Comparison of ENCODE assay signal across 18 mouse cellular contexts in genomic region chr5:23389601-23390305, GRCm38 (mm10).
"Had no signal": no experiment of that assay in that cellular context is flagged by ENCODE, and none has a peak within 500 bp of the region (broad histone marks: within the 10 kb centered on the region; RNA-seq: fewer than 3 reads in every experiment).

No protein-coding gene starts in this region.

- DNase-seq: kidney, adult 18-20 months; kidney, adult 9 months; kidney, postnatal 14 days; kidney, postnatal 4 days; liver; liver, embryonic 13.5 days; lung, embryonic 14.5 days; right cerebral cortex, postnatal 25 days; spleen, adult 18-20 months; thymus, postnatal 25 days had no signal

- H3K9ac ChIP-seq: limb, embryonic 12.5 days; liver, embryonic 13.5 days; lung, embryonic 14.5 days; midbrain, embryonic 15.5 days; stomach, embryonic 15.5 days had no signal

- ATAC-seq: inflammation-experienced regulatory T-cells, adult 6 months; intestine, embryonic 16.5 days; lung, postnatal 0 days; midbrain, embryonic 15.5 days had no signal

- H3K27me3 ChIP-seq: limb, embryonic 12.5 days; midbrain, embryonic 15.5 days; stomach, embryonic 15.5 days had no signal

- H3K36me3 ChIP-seq: limb, embryonic 12.5 days; liver, embryonic 13.5 days; midbrain, embryonic 15.5 days; stomach, embryonic 15.5 days had no signal

- H3K4me2 ChIP-seq: limb, embryonic 12.5 days; liver, embryonic 13.5 days; lung, embryonic 14.5 days; midbrain, embryonic 11.5 days; midbrain, embryonic 15.5 days; stomach, embryonic 15.5 days had no signal

- H3K9me3 ChIP-seq: limb, embryonic 12.5 days; liver, embryonic 13.5 days; megakaryocyte, embryonic 14.5 days; midbrain, embryonic 15.5 days; stomach, embryonic 15.5 days had no signal

- H3K4me3 ChIP-seq: limb, embryonic 12.5 days; liver, embryonic 13.5 days; megakaryocyte, embryonic 14.5 days; midbrain, embryonic 15.5 days; stomach, embryonic 15.5 days had no signal

- H3K27ac ChIP-seq: limb, embryonic 12.5 days; liver, embryonic 13.5 days; midbrain, embryonic 15.5 days; stomach, embryonic 15.5 days had no signal
